Mouse (Mus musculus) fat pad, adult 2 months (tissue): ENCODE data around the gene Cacfd1.

Experiments used
- DNase-seq: peaks from one replicate; pipeline ENCODE4 v3.0.0-alpha.2; 2011; ENCODE audit warnings: low read depth, low spot score; ENCODE audit errors: extremely low read depth

Cacfd1 gene

GRCm38 (mm10) chr2:27070247-27070813 lies 60.6 kb downstream of the Cacfd1 start:
- no peak for DNase-seq
